Mouse (Mus musculus) heart, embryonic 11.5 days (tissue): ENCODE measurements around the gene Ereg. TPM values are rescaled to one million over a fixed set of nuclear protein-coding genes. Genes with fewer than 3 reads are reported as not detected.

Source experiments
- ATAC-seq: fragments of 200-750 bp; cut with Nextera tagmentation; replicated peaks from 2 replicates; pipeline ENCODE4 v1.8.0; 2017; ENCODE audit warnings: moderate library complexity; ENCODE audit not compliant: insufficient number of reproducible peaks, low FRiP score, low TSS enrichment
- H3K27ac ChIP-seq: fragments of 300-500 bp; sonication (generic); 2 replicates; pipeline ENCODE4 v1.5.1; 2014; ENCODE audit warnings: mild to moderate bottlenecking, low read depth, low read length
- H3K27me3 ChIP-seq: fragments of 300-500 bp; sonication (generic); 2 replicates; pipeline ENCODE4 v1.6.1; 2014; ENCODE audit warnings: mild to moderate bottlenecking, low read length, mixed read lengths; ENCODE audit not compliant: control insufficient read depth, insufficient read depth
- H3K36me3 ChIP-seq: fragments of 300-500 bp; sonication (generic); 2 replicates; pipeline ENCODE4 v1.6.1; 2014; ENCODE audit warnings: mild to moderate bottlenecking, low read length, moderate library complexity, mixed read lengths; ENCODE audit not compliant: control insufficient read depth, insufficient read depth
- H3K4me1 ChIP-seq: fragments of 300-500 bp; sonication (generic); 2 replicates; pipeline ENCODE4 v1.6.1; 2014; ENCODE audit warnings: low read length; ENCODE audit not compliant: control insufficient read depth, insufficient read depth
- H3K4me2 ChIP-seq: fragments of 300-500 bp; sonication (generic); 2 replicates; pipeline ENCODE4 v1.6.1; 2014; ENCODE audit warnings: mild to moderate bottlenecking, moderate library complexity
- H3K4me3 ChIP-seq: fragments of 300-500 bp; sonication (generic); 2 replicates; pipeline ENCODE4 v1.5.1; 2014; ENCODE audit warnings: low read depth, low read length
- H3K9ac ChIP-seq: fragments of 300-500 bp; sonication (generic); 2 replicates; pipeline ENCODE4 v1.6.1; 2014; ENCODE audit warnings: mild to moderate bottlenecking, low read depth, low read length, moderate library complexity
- H3K9me3 ChIP-seq: fragments of 300-500 bp; sonication (generic); replicated peaks from 2 replicates; pipeline ENCODE4 v1.6.1; 2016; ENCODE audit warnings: low read length; ENCODE audit not compliant: control insufficient read depth
- WGBS: fragments of 180-500 bp; shearing (Covaris S2); extraction: QIAGEN DNeasy Blood & Tissue Kit; methylation state at CpG from one replicate; pipeline ENCODE4 v1.1.7; 2014; ENCODE audit not compliant: insufficient replicate concordance; 5-methylcytosine and 5-hydroxymethylcytosine counted together
- polyA plus RNA-seq: library from polyadenylated mRNA; unstranded; fragments of >200 nt; fragmentation: Nextera tagmentation; extraction: Ambion mirVana; gene quantifications from 2 replicates; pipeline ENCODE4 v1.2.1, GENCODE M21; 2014

Ereg gene
- polyA plus RNA-seq, 1 experiment from 2014 or later = not detected

GRCm38 (mm10) chr5:91118618-91119017 lies 44.2 kb downstream of the Ereg start:
- 0 out of 2 replicates have a peak, but pooled peaks have one; percentile 35 for ATAC-seq
- H3K4me3 ChIP-seq = no peak overlapping the region
- H3K27ac ChIP-seq = 0 out of 2 replicates have a peak overlapping the region, but pooled peaks have one; percentile 17
- no peak overlapping the region for H3K9ac ChIP-seq
- H3K27me3 ChIP-seq = no peaks in the 10 kb centered on the region
- no peaks in the 10 kb centered on the region for H3K36me3 ChIP-seq
- H3K9me3 ChIP-seq = no peaks in the 10 kb centered on the region
- no peak overlapping the region for H3K4me2 ChIP-seq
- H3K4me1 ChIP-seq = no peaks in the 10 kb centered on the region

- Histone ChIP-seq H3K4me3 (no peak overlapping the region), H3K4me2 (no peak overlapping the region), H3K4me1 (no peaks in the 10 kb centered on the region), H3K27me3 (no peaks in the 10 kb centered on the region), H3K9ac (no peak overlapping the region), H3K27ac (no peak overlapping the region), H3K36me3 (no peaks in the 10 kb centered on the region), H3K9me3 (no peaks in the 10 kb centered on the region)
- no peak for ATAC-seq
- 58% methylated on average over 4 of the region's 4 CpGs for WGBS
Measured at GRCm38 (mm10) chr5:91123404-91123803, 49.0 kb downstream of the Ereg start.

- ATAC-seq = no peak
- H3K27ac ChIP-seq = no peak overlapping the region
- no peaks in the 10 kb centered on the region for H3K36me3 ChIP-seq
Measured at GRCm38 (mm10) chr5:91124140-91124539, 49.7 kb downstream of the Ereg start.

GRCm38 (mm10) chr5:91126623-91127022 lies 52.2 kb downstream of the Ereg start:
- no peak for ATAC-seq
- Histone ChIP-seq H3K4me3 (no peak overlapping the region), H3K27me3 (no peaks in the 10 kb centered on the region), H3K9ac (no peak overlapping the region), H3K4me1 (no peaks in the 10 kb centered on the region), H3K36me3 (no peaks in the 10 kb centered on the region), H3K9me3 (no peaks in the 10 kb centered on the region), H3K27ac (no peak overlapping the region), H3K4me2 (no peak overlapping the region)
- 71% methylated on average over 1 of the region's 1 CpGs for whole genome bisulfite sequencing

More at GRCm38 (mm10) chr5:91124140-91124539, 49.7 kb downstream of the Ereg start:
- Histone ChIP-seq H3K9ac (no peak overlapping the region), H3K4me1 (no peaks in the 10 kb centered on the region), H3K27me3 (no peaks in the 10 kb centered on the region), H3K9me3 (no peaks in the 10 kb centered on the region), H3K4me2 (no peak overlapping the region), H3K4me3 (no peak overlapping the region)
- 68% methylated on average over 2 of the region's 2 CpGs for WGBS

- Histone ChIP-seq H3K27me3 (0 out of 2 replicates have a peak, but pooled peaks cover 3% of the 10 kb centered on the region), H3K36me3 (no peaks in the 10 kb centered on the region), H3K9ac (no peak overlapping the region), H3K4me3 (no peak overlapping the region), H3K4me1 (no peaks in the 10 kb centered on the region), H3K9me3 (no peaks in the 10 kb centered on the region), H3K27ac (no peak overlapping the region), H3K4me2 (no peak overlapping the region)
- WGBS = 8% methylated on average over 1 of the region's 1 CpGs
- no peak for ATAC-seq
Measured at GRCm38 (mm10) chr5:91134961-91135360, 60.5 kb downstream of the Ereg start.

GRCm38 (mm10) chr5:91138970-91139369 lies 64.5 kb downstream of the Ereg start:
- Histone ChIP-seq H3K4me2 (peak overlapping the region; percentile 86), H3K27ac (no peak overlapping the region), H3K9ac (no peak overlapping the region), H3K4me1 (no peaks in the 10 kb centered on the region), H3K9me3 (no peaks in the 10 kb centered on the region), H3K27me3 (peaks cover 17% of the 10 kb centered on the region; the same call in 1 of the 2 replicates), H3K36me3 (no peaks in the 10 kb centered on the region), H3K4me3 (peak overlapping the region; percentile 61)
- no peak for ATAC-seq
- WGBS = 4% methylated on average over 7 of the region's 7 CpGs

- whole genome bisulfite sequencing = under 1% methylated on average over 40 of the region's 44 CpGs
- H3K4me2 ChIP-seq = peak within 1 kb of the TSS; percentile 86
- no peak within 1 kb of the TSS for H3K27ac ChIP-seq
Measured at GRCm38 (mm10) chr5:91139446-91139873, 65.0 kb downstream of the Ereg start, which contains the start of gene Areg. TSS of gene Areg (plus strand) at chr5:91139599.

GRCm38 (mm10) chr5:91140896-91141448 lies 66.5 kb downstream of the Ereg start:
- H3K27ac ChIP-seq = no peak overlapping the region
- no peak overlapping the region for H3K9ac ChIP-seq
- H3K4me2 ChIP-seq = no peak overlapping the region
- H3K4me1 ChIP-seq = no peaks in the 10 kb centered on the region
- WGBS = 46% methylated on average over 13 of the region's 13 CpGs
- ATAC-seq = no peak
- peaks cover 17% of the 10 kb centered on the region; the same call in 1 of the 2 replicates for H3K27me3 ChIP-seq
- no peaks in the 10 kb centered on the region for H3K9me3 ChIP-seq
- H3K4me3 ChIP-seq = no peak overlapping the region
- H3K36me3 ChIP-seq = no peaks in the 10 kb centered on the region

More at GRCm38 (mm10) chr5:91139446-91139873, 65.0 kb downstream of the Ereg start, which contains the start of gene Areg:
- H3K9ac ChIP-seq = peak within 1 kb of the TSS; percentile 65; the same call in 1 of the 2 replicates
- H3K4me1 ChIP-seq = no peaks in the 10 kb centered on the region
- no peaks in the 10 kb centered on the region for H3K36me3 ChIP-seq
- H3K27me3 ChIP-seq = peaks cover 17% of the 10 kb centered on the region; the same call in 1 of the 2 replicates
- peak; percentile 67; the same call in 1 of the 2 replicates for ATAC-seq
- peak within 1 kb of the TSS; percentile 61 for H3K4me3 ChIP-seq
- no peaks in the 10 kb centered on the region for H3K9me3 ChIP-seq
